Mouse (Mus musculus) MEL-GATA-1-ER (cell line): ENCODE measurements around the gene Mup10.
"Not testable (repeated sequence)": the region's sequence is repeated elsewhere in the genome, so short reads cannot be mapped to it uniquely, and the experiment has no call there.

Experiments used
- DNase-seq: peaks from one replicate; pipeline ENCODE4 v3.0.0-alpha.2; 2012; ENCODE audit warnings: low read depth; ENCODE audit errors: extremely low read depth

Gene Mup10

DNA sequence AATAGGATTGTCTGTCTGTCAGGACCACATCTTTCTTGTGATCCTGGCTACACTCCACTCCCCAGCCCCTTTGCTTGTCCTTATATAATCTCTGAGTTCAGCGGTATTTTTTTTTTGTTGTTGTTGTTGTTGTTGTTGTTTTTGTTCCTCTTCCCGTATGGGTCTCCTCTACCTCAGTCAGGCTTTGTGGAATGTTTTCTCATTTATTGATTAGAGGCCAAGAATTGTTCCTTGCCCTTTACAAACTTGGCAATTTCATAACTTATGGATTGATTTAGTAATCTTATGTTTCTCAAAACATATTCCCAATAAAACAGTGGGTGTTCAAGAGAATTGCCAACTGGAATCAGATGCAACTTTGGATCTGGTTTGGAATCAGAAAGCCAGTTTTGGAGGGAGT lies at the start of gene Mup10:
Gene Mup10 (minus strand): TSS at position 101 of the 400 bp plus-strand sequence.
- DNase-seq: not testable (repeated sequence)
